Mouse (Mus musculus): ENCODE data around the gene Fmo5. TPM values are rescaled to one million over a fixed set of nuclear protein-coding genes. Genes with fewer than 3 reads are reported as not detected.
A peak's percentile ranks its signal among the peaks of the same experiment; 100 is the strongest.

Fmo5 gene
- polyA plus RNA-seq, 1 experiment = 21.9 TPM

GRCm38 (mm10) chr3:97667093-97667675 is 38.6 kb downstream of the Fmo5 start:
- H3K4me1 ChIP-seq (ENCODE audit: control insufficient read depth, insufficient read depth, low read length) = peaks cover 15% of the 10 kb centered on the region
- no peak overlapping the region for H3K27ac ChIP-seq (ENCODE audit: insufficient read depth, low read depth, low read length)
- TF ChIP-seq CTCF (IDR thresholded peaks at IDR 0.05; ENCODE audit: low read depth, low read length) = no peak
- no peak for TF ChIP-seq POLR2A (IDR thresholded peaks at IDR 0.05; ENCODE audit: borderline replicate concordance, low read depth, low read length)
- no peak overlapping the region for H3K4me3 ChIP-seq (ENCODE audit: insufficient read depth, low read length)

DNA sequence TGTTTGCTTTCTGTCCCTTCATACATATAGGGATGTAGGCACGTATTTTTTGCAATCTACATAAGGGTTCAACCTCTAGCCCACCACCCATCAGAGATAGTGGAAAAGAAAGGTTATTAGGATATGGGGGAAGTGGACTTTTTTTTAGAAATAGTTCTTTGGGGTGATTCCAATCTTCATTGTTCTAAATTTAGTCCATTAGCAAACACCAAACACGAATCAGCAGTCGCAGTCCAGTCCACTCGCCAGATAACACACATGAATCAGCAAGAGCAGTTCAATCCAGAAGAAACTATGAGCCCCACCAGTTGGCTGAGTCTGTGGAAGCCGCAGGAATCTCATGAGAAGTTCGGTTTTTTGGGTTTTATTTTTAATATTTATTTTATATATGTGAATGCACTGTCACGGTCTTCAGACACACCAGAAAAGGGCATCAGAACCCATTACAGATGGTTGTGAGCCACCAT is 46.1 kb downstream of the Fmo5 start, which contains the start of gene Gm17651:
Gene Gm17651 (minus strand): TSS at position 51 of the 467 bp plus-strand sequence.
- Histone ChIP-seq H3K27ac (ENCODE audit: insufficient read depth, low read depth, low read length) (no peak within 1 kb of the TSS), H3K4me3 (ENCODE audit: insufficient read depth, low read length) (no peak within 1 kb of the TSS), H3K4me1 (ENCODE audit: control insufficient read depth, insufficient read depth, low read length) (no peaks in the 10 kb centered on the region)
- no peak for TF ChIP-seq CTCF (IDR thresholded peaks at IDR 0.05; ENCODE audit: low read depth, low read length)
- no peak for TF ChIP-seq POLR2A (IDR thresholded peaks at IDR 0.05; ENCODE audit: borderline replicate concordance, low read depth, low read length)

GRCm38 (mm10) chr3:97676126-97676525 is 47.5 kb downstream of the Fmo5 start:
- Histone ChIP-seq H3K4me1 (ENCODE audit: control insufficient read depth, insufficient read depth, low read length) (no peaks in the 10 kb centered on the region), H3K27ac (ENCODE audit: insufficient read depth, low read depth, low read length) (no peak overlapping the region), H3K4me3 (ENCODE audit: insufficient read depth, low read length) (no peak overlapping the region)
- TF ChIP-seq CTCF (IDR thresholded peaks at IDR 0.05; ENCODE audit: low read depth, low read length) = no peak
- no peak for TF ChIP-seq POLR2A (IDR thresholded peaks at IDR 0.05; ENCODE audit: borderline replicate concordance, low read depth, low read length)

- no peak overlapping the region for H3K4me3 ChIP-seq (ENCODE audit: insufficient read depth, low read length)
- H3K4me1 ChIP-seq (ENCODE audit: control insufficient read depth, insufficient read depth, low read length) = peaks cover 5% of the 10 kb centered on the region
- no peak overlapping the region for H3K27ac ChIP-seq (ENCODE audit: insufficient read depth, low read depth, low read length)
- TF ChIP-seq CTCF (IDR thresholded peaks at IDR 0.05; ENCODE audit: low read depth, low read length) = no peak
- no peak for TF ChIP-seq POLR2A (IDR thresholded peaks at IDR 0.05; ENCODE audit: borderline replicate concordance, low read depth, low read length)
Measured at GRCm38 (mm10) chr3:97678416-97678815, 49.8 kb downstream of the Fmo5 start.

GRCm38 (mm10) chr3:97680631-97681320 is 52.2 kb downstream of the Fmo5 start:
- no peak for TF ChIP-seq POLR2A (IDR thresholded peaks at IDR 0.05; ENCODE audit: borderline replicate concordance, low read depth, low read length)
- TF ChIP-seq CTCF (IDR thresholded peaks at IDR 0.05; ENCODE audit: low read depth, low read length) = peak; percentile 88
- Histone ChIP-seq H3K4me1 (ENCODE audit: control insufficient read depth, insufficient read depth, low read length) (peaks cover 5% of the 10 kb centered on the region), H3K4me3 (ENCODE audit: insufficient read depth, low read length) (peak overlapping the region; percentile 61), H3K27ac (ENCODE audit: insufficient read depth, low read depth, low read length) (peak overlapping the region; percentile 58)

- peak; percentile 54; the same call in 1 of the 2 replicates for TF ChIP-seq CTCF (IDR thresholded peaks at IDR 0.05; ENCODE audit: low read depth, low read length)
- TF ChIP-seq POLR2A (IDR thresholded peaks at IDR 0.05; ENCODE audit: borderline replicate concordance, low read depth, low read length) = no peak
- Histone ChIP-seq H3K4me1 (ENCODE audit: control insufficient read depth, insufficient read depth, low read length) (peaks cover 5% of the 10 kb centered on the region), H3K27ac (ENCODE audit: insufficient read depth, low read depth, low read length) (peak overlapping the region; percentile 58)
Measured at GRCm38 (mm10) chr3:97681321-97682158, 52.9 kb downstream of the Fmo5 start.

GRCm38 (mm10) chr3:97682159-97682502 is 53.5 kb downstream of the Fmo5 start:
- peaks cover 5% of the 10 kb centered on the region for H3K4me1 ChIP-seq (ENCODE audit: control insufficient read depth, insufficient read depth, low read length)
- H3K27ac ChIP-seq (ENCODE audit: insufficient read depth, low read depth, low read length) = no peak overlapping the region
- H3K4me3 ChIP-seq (ENCODE audit: insufficient read depth, low read length) = peak overlapping the region; percentile 61
- no peak for TF ChIP-seq CTCF (IDR thresholded peaks at IDR 0.05; ENCODE audit: low read depth, low read length)
- no peak for TF ChIP-seq POLR2A (IDR thresholded peaks at IDR 0.05; ENCODE audit: borderline replicate concordance, low read depth, low read length)

More at GRCm38 (mm10) chr3:97681321-97682158, 52.9 kb downstream of the Fmo5 start:
- peak overlapping the region; percentile 61 for H3K4me3 ChIP-seq (ENCODE audit: insufficient read depth, low read length)

DNA sequence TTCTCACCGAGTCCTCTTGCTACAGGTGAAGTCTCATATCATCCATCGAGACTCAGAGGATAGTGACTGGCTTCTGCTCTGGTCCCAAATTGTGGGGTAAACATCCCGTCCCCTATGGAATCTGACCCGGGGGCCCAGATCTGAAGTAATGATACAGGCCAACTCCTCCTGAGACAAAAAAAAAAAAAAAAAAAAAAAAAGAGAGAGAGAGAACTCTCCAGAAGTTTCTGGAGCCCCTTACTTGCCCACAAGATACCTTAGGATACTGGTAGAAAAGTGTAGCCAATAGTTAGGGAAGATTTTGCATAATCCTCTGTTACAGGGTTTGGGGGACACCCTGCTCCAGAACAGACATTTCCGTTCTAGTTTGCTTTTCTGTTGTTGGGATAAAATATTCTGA is 54.0 kb downstream of the Fmo5 start:
- peak overlapping the region; percentile 61 for H3K4me3 ChIP-seq (ENCODE audit: insufficient read depth, low read length)
- H3K4me1 ChIP-seq (ENCODE audit: control insufficient read depth, insufficient read depth, low read length) = peaks cover 5% of the 10 kb centered on the region
- TF ChIP-seq CTCF (IDR thresholded peaks at IDR 0.05; ENCODE audit: low read depth, low read length) (no peak), POLR2A (IDR thresholded peaks at IDR 0.05; ENCODE audit: borderline replicate concordance, low read depth, low read length) (no peak)
- no peak overlapping the region for H3K27ac ChIP-seq (ENCODE audit: insufficient read depth, low read depth, low read length)

DNA sequence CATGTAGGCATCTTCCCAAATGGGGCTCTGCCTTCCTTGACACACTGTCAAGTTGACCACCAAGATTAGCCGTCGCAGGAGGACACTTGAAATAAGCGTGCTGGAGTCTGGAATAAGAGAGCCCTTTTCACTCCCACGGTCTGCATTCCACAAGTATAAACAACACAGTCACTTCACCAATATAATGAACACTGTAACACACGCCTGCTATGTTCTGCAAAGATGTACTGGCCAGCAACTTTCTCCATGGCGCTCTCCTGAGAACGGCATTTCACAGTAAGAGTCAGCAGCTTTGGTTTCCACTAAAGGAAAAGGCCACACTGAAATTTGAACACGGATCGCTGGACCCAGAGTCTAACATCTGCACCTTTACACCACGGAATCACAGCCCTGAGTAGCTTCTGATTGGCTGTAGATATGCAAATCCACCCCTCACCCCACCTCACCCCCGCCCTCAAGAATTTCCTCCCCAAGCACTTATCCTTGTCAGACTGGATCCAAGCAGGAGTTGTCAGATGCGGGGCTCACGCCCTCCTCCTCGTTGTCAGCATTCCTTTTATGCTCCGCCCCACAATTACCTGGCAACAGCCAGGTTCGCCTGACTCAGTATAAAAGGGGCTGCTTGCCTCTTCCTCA is 55.1 kb downstream of the Fmo5 start:
- H3K27ac ChIP-seq (ENCODE audit: insufficient read depth, low read depth, low read length) = no peak overlapping the region
- no peak overlapping the region for H3K4me3 ChIP-seq (ENCODE audit: insufficient read depth, low read length)
- H3K4me1 ChIP-seq (ENCODE audit: control insufficient read depth, insufficient read depth, low read length) = peaks cover 5% of the 10 kb centered on the region
- TF ChIP-seq CTCF (IDR thresholded peaks at IDR 0.05; ENCODE audit: low read depth, low read length) (no peak), POLR2A (IDR thresholded peaks at IDR 0.05; ENCODE audit: borderline replicate concordance, low read depth, low read length) (no peak)
